Mouse (Mus musculus): Measurements from ENCODE around the gene Ctdspl.

- TF ChIP-seq CTCF (IDR thresholded peaks at IDR 0.05) (no peak), EP300 (IDR thresholded peaks at IDR 0.05) (peak; percentile 65; the same call in 1 of the 2 replicates)
These were observed 13.2 kb upstream of the Ctdspl start for GRCm38 (mm10) chr9:118913048-118913447.
